Mouse (Mus musculus) CD8-positive naive resting alpha-beta T cell, adult 57 days (primary cell): ENCODE results near the gene Ucn3. TPM values are rescaled to one million over a fixed set of nuclear protein-coding genes. Genes with fewer than 3 reads are reported as not detected.

Source experiments
- total RNA-seq: library from RNA; stranded (reverse); gene quantifications from one replicate; pipeline ENCODE4 v1.2.4, GENCODE M21; 2023

The Ucn3 gene
- not detected for total RNA-seq

DNA sequence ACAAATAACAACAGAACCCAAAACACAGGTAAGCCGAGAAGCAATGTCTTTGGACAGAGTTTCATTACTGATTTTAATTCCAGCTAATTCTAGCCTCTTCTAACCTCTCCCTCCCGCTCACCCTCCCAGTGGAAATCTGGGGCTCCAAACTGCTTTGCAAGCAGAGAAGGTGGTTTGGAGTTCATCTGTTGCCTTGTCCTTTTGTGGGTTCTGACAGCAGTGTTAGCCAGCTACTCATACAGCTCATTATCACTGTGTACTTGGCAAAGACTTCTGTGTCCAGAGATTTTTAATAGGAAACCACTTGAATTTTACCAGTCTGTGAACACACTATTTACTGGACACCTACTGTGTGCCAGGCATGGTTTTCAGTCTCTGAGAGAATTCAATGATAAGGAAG, at the start of gene Ucn3:
Ucn3 (minus strand) TSS at position 101 of the 400 bp plus-strand sequence.

DNA sequence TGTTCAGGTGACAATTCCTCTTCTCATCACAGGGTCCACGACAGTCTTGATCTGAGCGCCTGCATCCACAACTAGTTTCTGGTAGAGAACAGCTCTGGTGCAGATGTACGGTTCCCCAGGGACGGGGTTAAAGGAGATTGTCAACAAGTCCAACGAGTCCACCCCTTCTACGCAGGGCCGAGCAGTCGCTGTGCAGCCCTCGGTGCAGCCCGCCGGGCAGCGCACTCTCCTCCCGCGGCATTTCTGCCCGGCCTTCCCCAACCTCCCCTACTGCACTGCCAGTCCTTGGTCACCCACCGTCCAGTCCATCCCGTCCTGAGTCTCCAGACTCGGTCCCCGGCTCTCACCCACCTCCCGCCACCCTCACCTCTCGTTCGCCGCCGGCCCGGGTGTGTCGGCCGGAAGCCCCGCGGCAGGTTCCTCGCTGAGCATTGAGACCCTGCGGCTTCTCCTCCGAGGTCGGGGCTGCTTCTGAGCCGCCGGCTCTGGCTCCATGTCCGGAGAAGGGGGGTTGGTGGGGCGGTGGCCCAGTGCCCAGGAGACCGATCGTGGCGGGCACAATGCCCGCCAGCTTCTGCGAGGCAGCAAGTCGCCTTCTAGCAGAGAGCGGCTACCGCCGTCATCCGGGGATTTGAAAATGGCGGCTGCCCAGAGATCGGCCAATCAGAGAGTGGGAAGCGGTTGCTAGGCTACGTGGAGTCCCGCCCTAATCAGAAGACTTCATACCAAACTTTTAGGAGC, 27.4 kb downstream of the Ucn3 start, which contains the start of the genes Net1 and Tubal3:
Net1 (minus strand) TSS at position 650 of the 741 bp plus-strand sequence.
Tubal3 (plus strand) TSS at position 704 of the 741 bp plus-strand sequence.

Other genes starting within 250 kb of the Ucn3 start
- gene Calml3, start 141.0 kb downstream of the Ucn3 start, total RNA-seq, result not detected
- not detected for gene Calm4, start 107.6 kb downstream of the Ucn3 start, total RNA-seq
- not detected for gene Calm5, start 91.2 kb downstream of the Ucn3 start, total RNA-seq
- gene Net1, start 27.1 kb downstream of the Ucn3 start, total RNA-seq, result 41.6 TPM
- not detected for gene Tubal3, start 27.1 kb downstream of the Ucn3 start, total RNA-seq
- not detected for gene Akr1c14, start 103.7 kb upstream of the Ucn3 start, total RNA-seq
- gene Akr1c18, start 205.3 kb upstream of the Ucn3 start, total RNA-seq, result not detected
- 14.3 TPM for gene Akr1c13, start 245.8 kb upstream of the Ucn3 start, total RNA-seq